Mouse (Mus musculus) right cerebral cortex, postnatal 14 days (tissue): ENCODE measurements around the gene Slamf7.

Source experiments
- DNase-seq: peaks from one replicate; pipeline ENCODE4 v3.0.0; 2022

Gene Slamf7

DNA sequence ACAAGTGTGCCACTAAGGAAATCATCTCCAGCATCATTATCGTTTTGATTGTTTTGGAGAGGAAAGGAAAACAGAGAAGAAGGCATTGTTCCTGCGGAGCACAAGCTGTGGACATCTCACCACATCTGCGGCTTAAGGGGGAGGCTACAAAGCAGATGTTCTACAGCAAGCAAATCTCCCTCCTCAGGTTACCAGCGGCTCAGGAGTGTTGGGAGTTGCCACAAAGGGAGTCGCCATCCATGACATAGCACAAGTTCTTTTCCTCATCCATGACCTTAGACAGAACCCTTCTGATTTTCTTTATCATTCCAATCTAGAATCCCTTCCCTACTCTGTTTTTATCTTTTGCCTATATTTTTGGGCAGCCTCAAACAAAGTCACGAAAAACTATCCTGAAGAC lies 17.1 kb downstream of the Slamf7 start:
- DNase-seq, result no peak

DNA sequence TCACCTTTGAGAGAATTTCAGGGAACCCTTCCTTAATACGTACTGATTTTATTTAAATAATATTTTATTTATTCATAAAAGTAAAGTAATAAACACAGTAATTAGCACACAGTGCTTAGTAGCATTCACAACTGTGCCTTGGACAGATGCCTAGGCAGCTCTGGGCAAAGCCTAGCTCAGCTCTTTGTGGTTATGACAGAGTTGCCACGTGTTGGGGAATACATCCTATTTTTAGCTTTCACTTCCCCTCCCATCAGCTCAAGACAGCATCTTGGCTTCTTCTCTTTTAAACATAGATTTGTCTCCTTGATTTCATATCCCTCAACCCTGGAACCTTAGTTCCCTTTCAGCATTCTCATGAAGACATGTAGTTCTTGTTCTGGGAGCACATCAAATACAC lies 21.4 kb downstream of the Slamf7 start:
- DNase-seq, result peak; percentile 16

DNA sequence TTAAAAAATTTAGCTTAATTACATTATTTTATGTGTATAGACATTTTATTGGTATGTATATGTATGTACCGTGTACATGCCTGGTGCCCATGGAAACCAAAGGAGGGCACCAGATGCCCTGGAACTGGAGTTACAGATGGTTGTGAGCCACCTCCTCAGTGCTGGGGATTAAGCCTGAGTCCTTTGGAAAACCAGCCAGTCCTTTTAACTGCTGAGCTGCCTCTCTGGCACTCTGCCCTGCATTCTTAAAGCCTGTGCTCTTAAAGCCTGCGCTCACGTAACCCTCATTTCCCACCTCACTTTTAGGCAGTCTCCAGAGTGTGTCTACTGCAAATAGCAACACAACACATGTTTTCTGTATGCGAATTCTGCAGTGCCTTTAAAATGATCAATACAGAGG lies 21.9 kb downstream of the Slamf7 start:
- DNase-seq, result peak; percentile 41

DNA sequence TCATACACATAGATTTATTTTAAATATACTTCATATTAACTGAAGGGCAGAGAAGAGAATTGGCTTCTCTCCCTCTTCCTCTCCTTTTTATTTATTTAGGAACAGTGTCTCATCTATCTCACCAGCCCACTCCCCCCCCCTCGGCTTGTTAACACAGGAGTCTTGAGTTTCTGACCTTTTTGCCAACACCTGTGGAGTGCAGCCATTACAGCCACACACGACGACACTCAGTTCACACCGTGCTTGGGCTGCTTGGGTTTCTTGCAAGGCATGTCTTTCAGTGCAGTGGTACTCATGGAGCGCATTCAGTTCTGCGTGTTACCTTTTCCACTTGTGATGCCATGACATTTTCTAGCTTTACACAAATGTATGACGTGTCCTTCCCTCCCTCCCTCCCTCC lies 22.8 kb downstream of the Slamf7 start:
- DNase-seq, result no peak

DNA sequence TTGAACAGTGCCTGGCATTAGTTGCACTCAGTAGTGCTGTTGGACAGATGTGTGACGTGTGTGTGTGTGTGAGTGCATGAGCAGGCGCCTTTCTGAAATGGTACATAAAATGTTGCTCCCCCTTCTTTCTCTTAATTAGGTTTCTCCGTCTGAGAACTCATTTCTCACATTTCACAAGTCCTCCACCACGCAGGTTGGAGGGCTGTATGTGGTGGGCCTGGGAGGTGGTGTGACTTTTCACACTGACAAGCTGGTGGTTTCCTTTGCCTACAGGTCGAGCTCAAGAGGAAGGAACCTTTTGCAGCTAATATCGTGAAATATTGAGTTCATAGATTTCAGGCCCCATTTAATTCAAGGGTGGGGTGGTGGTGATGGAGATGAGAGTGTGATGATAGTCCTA lies 23.7 kb downstream of the Slamf7 start:
- DNase-seq, result no peak

DNA sequence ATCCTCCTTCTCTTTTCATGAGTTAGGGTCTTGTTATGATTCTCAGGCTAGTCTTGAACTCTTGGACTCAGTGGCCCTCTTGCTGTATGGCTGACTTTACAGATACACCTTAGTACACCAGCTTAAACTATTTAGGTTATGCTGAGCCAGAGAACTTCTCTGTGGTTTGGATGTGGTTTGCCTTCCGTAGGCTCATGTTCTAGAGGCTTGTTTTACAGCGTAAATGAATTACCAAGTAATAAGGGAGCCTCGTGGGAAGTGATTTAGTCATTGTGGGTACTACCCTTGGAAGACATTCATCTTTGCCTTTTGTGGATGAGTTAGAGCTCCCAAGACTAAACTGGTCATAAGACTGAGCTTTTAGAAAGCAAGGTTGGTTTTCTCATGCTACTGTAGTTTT lies 25.0 kb downstream of the Slamf7 start:
- no peak for DNase-seq

DNA sequence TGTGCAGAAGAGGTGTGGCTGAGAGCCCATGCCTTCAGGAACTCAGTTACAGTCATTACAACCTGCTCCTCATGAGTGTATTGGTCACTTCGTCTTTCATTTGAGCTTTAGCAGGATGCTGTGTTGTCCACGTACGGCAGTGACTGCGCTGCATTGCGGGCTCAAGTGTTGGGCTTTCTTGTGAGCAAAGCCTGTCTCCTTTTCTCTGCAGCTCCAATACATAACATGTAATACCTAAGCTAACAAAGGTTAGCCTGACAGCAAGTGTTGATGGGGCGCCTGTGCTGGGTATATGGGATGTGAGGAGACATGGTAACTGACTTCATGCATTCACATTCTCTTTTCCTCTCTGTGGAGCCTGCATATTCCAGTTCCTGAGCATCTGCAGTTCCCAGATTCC lies 32.7 kb downstream of the Slamf7 start:
- DNase-seq, result no peak

DNA sequence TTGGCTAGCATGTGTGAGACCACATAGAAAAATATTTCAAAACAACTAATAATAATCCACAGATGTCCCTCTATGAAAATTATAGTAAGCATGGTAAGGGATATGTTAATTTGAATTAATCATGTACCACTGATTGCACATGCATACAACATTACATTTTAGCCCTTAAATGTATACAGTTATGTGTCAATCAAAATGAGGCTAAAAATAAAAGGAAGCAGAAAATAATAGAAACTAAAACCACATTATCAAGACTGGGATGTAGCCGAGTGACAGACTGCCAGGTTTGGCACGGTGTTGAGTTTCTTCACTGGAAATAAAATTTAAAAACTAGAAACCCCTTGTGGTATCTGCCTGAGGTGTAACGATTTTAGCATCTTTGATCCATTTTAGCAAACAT lies 33.2 kb downstream of the Slamf7 start:
- no peak for DNase-seq

DNA sequence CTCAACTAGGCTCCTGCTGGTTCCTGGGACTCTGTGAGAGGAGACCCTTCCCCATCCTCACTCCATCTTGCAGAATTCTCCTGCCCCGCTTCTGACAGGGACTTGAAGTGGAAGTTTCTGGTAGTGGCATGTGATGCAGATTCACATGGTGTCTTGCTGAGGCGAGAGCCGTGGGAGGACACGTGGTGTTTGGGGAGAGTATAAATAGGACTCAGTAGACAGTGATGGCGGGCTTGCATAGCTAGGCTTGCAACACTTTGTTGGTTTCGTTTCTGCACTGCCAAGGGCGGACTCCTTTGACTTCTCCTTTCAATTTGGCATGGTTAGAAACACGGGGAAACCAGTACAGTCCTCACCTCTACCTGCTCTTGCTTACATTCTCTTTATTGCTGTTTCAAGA lies 33.8 kb downstream of the Slamf7 start:
- peak; percentile 19 for DNase-seq

DNA sequence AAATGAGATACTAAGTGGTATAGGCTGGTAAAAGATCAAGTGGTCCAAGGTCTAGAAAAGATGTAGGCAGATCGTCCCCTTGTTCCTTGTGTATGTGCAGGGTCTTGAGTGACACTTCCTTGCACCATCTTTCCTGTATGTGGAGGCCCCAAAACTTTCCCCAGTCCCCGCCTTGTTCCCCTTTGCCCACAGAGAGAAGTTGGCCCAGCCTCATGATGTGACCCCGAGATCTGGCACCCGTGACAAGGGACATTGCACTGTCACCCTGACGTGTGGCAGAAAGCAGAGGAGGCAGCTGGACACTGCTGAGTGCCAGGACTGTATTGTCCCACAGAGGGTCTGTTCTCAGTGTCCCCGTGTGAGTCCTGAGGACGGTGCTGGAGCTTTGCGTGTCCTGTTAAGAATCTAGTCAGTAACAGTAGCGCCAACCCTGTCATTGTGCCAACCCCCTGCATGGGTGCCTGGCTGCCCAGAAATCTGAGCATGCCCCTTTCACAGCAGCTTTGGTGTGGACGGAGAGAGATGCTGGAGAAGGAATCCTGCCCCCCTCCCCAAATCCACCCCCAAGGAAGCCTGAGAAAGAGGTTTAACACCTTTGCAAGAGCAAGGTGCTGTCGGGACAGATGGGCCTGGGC lies 35.8 kb downstream of the Slamf7 start:
- DNase-seq, result no peak

DNA sequence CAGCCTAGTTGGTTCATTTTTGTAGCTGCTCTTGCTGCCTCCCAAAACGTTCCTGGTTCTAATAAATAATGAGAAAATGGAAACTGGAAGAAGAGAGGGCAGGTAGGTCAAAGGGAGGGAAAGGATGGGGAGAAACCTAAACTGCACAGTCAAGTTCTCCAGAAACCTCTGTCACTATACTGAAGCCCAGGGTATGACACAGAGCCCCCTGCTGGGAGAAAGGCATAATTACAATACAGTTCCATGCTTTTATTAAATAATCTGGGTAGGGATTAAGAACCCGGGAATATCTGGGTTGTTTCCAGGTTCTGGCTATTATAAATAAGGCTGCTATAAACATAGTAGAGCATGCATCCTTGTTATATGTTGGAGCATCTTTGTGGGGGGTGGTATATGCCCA lies 38.9 kb downstream of the Slamf7 start:
- DNase-seq, result no peak

DNA sequence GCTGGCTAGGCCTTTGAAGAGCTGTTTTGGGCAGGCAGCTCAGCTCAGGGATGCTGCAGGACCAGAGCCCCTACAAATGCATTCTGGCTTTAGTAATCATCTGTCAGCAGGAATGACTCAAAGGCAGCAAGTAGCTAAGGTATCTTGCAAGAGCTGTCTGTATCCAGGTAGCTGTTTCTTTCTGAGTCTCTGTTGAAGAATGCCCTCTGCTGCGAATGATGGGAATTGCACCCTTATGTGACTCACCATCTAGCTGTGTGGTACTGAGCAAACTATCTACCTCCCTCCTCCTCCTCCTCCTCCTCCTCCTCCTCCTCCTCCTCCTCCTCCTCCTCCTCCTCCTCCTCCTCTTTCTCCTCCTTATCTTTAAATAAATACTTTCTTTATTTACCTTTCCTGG lies 42.1 kb downstream of the Slamf7 start:
- DNase-seq, result peak; percentile 15

DNA sequence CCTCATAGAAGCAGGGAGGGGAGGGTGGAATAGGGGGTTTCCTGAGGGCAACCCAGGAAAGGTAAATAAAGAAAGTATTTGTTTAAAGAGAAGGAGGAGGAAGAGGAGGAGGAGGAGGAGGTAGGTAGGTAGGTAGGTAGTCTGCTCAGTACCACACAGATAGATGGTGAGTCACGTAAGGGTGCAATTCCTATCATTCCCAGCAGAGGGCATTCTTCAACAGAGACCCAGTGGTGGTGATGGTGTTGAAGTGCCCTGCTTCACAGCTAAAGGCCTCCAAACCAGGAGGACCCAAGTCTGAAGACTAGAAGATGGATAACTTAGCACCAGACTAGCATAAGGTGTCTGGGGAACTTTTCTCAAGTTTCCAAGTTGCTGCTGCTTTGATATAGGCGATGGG lies 42.8 kb downstream of the Slamf7 start:
- no peak for DNase-seq

DNA sequence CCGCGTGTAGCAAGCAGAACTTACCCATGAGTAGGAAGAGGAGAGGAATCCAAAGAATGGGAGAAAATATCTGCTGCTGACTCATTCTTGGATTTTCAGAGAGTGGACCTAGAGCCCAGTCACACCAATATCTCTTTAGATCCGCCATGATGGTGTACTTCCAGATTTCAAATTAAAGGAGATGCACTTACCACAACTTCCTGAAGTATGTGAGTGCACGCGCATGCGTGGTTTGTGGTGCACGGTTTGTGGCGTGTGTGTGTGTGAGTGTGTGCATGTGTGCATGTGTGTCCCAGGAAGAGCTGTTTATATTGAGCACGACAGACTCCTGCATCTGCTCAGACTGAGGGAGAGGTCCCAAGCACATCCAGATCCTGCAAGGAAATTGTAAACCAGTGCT lies 45.7 kb downstream of the Slamf7 start, which contains the start of gene Ly9:
Gene Ly9, minus strand, starts transcription at position 235 of the 400 bp plus-strand sequence.
- DNase-seq, result no peak

DNA sequence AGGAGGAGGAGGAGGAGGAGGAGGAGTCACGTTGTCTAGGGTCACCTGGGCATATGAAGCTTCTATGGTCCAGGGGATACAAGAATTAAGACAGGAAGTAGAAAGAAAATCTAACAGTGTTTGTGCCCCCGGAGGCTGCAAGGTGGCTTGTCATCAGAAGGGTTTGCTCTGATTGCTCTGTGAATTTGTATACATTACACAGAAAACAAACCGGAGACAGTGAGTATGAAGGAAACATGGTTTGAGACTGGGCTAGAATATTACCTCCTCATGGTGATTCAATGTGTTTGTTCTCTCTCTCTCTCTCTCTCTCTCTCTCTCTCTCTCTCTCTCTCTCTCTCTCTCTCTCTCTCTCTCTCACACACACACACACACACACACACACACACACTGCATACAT lies 46.2 kb downstream of the Slamf7 start:
- no peak for DNase-seq

DNA sequence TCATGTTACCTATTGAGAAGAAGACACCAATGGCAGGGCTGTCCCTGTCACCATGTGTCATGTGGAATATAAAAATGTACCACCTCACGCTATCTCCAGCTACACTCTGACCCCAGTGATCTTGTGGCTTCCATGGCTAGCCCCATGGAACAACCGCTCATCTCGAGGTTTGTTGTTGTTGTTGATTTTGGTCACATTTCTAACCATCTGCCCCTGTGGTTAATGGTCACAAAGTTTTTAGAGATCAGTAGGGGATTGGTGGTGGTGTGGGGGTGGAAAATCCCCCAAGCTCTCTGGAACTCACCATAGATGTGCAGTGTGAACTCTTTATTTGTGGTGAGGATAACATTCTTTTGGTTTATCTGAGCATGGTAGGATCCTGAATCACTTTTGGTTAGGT lies 48.1 kb downstream of the Slamf7 start:
- DNase-seq, result no peak

DNA sequence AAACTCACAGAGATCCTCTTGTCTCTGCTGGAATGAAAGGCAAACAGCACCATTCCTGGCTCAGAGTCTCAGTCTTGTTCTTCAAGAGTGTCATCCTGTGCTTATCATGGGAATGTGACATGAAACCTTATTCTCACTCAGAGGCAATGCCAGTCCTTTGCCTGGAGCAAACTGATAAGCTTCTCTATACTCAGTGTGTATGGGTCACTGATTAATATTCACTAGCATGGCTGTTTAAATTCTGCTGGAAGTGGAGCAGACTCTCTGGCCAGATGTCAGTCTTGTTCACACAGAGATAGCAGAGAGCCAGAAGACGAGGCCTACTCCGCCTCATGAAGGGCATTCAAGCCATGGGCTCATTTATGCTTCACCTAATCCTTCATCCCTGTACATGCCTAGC lies 68.3 kb downstream of the Slamf7 start:
- DNase-seq, result no peak
